Mouse (Mus musculus) 416B (cell line): ENCODE results near the gene Nmnat1.
"Not testable (repeated sequence)": the region's sequence is repeated elsewhere in the genome, so short reads cannot be mapped to it uniquely, and the experiment has no call there.

Experiments
- DNase-seq: peaks from one replicate; pipeline ENCODE4 v3.0.0; 2011; ENCODE audit warnings: low read depth

Nmnat1 gene

DNA sequence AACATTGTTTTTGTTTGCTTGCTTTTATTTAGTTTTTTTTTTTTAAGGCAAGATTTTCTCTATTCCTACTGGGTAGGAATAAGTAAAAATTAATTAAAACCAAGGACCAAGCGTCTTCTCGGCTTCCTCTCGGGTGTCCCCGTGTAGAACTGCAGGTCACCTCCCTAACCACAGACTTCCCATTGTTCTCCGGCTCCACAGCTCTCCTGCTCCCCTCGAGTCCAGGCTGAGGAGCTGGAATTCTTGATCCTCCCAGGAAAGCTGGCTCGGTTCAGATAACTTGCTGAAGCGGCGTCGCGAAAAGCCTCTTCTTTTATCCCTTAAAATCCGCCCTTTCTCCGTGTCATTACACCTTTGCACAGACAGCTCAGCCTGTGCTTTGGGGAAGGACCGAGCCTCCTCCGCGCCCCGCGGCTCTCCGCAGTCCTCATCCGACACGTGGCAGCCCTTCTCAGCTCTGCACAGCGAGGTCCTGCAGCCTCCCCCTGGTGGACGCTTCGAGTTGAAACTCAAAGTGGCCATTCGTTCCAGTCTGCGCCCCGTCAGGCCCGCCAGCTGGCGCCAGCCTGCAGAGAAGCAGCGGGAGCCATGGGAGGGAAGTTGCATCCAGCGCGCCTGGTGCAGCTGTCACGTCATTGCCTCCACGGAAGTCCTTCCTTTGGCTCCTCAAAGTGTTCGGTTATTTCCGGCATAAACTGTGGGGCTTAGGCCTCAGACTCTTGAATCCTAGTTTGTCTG is 39.9 kb downstream of the Nmnat1 start:
- peak; percentile 96 for DNase-seq

DNA sequence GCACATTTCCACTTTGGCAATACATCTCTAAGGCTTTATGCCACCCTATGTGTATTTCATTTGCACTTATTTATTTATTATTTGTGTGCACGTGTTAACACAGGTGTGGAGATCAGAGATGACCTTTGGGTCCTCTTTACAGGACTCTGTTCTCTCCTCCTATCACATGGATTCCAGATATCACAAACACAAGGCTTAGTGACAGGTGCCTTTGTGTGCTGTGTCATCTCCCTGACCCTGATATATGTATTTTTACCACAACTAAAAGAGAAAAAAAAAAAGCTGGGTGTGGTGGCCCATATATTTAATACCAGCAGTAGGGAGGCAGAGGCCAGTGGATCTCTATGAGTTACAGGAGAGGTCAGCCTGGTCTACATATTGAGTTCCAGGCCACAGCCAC is 40.5 kb downstream of the Nmnat1 start:
- no peak for DNase-seq

DNA sequence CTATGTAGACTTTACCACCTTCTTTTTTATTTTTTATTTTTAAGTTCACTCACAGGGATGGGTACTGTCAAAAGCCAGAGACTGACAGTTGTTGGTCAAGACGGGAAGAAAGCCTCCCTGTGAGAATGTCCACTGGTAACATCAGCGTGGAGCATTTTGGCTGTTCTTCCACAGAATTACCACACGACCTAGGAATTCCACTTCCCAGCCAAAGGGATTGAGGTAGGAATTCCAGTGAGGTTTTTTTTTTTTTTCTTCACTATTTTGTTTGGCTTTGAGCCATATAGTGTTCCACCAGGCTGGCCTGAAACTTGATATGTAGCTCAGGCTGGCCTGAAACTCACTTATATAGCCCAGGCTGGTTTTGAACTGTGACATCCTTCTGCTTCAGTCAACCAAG is 42.6 kb downstream of the Nmnat1 start:
- DNase-seq = no peak

DNA sequence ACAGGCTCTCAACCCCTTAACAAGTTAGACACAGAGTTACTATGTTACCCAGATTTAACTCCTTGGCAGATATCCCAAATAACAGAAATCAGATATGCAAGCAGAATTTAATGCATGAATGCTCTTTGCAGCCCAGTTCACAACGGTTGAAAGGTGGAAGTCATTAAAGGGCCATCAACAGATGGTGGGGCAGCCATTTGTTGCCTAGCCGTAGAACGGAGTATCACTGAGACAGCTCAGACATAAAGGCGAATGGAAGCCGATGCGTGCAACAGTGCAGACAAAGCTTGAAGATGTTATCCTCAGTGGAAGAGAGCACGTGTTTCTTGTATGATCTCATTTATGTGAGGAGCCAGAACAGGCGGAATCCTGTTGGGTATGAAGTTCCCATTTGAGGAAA is 44.4 kb downstream of the Nmnat1 start:
- no peak for DNase-seq

DNA sequence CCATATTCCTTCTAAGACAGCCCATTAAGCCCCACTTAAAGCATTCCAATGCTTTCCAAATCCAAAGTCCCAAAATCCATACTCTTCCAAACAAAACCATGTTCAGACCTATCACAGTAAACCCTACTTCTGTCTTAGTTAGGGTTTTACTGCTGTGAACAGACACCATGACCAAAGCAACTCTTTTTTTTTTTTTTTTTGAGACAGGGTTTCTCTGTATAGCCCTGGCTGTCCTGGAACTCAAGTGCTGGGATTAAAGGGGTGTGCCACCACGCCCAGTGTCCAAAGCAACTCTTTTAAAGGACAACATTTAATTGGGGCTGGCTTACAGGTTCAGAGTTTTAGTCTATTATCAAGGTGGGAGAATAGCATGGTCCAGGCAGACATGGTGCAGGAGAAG is 53.1 kb downstream of the Nmnat1 start:
- not testable (repeated sequence) for DNase-seq

DNA sequence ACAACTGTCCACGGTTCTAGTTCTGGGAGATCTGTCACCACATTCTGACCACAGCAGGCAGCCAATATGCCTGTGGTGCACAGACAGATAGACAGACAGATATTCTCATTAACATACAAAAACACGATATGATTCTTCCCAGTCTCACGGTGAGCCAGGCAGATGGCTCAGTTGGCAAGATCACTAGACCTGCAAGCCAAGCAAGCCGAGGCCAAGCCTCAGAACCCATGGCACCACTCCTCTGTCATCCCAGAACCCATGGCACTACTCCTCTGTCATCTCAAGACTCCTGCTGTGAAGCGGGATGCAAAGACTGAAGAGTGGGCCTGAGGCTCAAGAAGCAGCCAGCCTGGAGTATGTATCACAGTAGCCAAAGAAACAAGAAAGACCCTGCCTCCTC is 55.4 kb downstream of the Nmnat1 start:
- no peak for DNase-seq

DNA sequence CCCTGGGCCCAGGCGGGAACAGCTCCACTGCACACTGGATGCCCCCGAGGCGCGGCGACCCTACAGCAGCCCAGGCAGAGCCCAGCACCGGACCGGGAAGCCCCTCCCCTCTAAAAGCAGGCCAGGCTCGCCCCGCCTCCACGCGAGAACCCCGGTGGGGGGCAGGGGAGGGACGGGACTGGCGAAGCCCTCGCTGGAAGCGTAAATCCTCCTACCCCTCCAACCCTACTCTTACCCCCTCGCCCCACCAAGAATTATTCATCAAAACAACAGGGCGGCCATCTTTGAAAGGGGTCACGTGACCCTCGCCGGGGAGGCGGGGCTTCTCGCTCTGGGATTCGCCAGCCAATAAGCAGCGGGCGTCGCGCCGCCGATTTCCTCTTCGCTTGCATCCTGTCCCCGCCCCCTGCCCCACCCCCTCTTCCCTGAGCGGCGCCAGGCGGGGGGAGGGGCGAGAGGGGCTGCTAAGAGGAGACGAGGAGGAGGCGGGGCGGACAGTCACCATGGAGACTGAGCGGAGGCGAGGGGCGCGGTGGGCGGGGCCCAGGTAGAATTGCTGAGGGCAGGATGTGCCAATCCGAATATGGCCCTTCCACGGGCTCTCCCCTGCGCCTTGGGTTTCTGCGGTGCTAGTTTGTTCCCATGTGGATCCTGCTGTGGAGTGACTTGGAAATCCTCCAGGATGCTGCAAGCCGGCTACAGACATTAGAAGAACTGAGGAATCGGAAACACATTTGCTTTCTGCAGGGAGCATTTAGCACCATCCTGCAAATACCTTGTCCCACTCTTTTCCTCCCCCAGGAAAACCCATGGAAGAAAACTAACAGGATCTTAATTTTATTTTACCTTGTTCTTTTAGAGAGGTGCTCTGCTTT is 58.4 kb downstream of the Nmnat1 start, which contains the start of gene Ube4b:
Ube4b (minus strand) TSS at position 425 of the 875 bp plus-strand sequence.
- peak; percentile 98 for DNase-seq

DNA sequence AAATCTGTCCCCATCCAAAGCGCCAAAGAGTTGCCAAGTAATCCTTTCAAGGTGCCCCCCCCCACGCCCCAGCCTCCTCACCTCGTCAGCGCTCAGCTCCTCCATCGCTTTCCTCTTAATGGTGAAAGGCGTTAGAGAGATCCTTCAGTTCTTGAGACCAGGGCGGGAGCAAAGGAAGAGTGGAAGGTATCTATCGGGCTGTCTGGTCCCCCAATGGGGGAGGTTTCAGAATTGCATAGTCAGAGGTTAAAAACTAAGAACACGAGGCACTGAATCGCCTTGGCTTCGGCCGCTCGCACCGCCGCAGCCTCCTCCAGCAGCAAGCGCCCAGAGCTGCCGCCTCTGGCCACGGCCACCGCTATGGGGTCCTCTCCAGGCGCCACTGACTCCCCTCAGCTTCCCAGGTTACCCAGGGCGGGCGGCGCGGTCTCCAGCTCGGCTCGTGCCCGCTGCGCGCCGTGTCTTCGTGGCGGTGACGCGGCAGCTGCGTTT is 59.2 kb downstream of the Nmnat1 start:
- DNase-seq = peak; percentile 59

DNA sequence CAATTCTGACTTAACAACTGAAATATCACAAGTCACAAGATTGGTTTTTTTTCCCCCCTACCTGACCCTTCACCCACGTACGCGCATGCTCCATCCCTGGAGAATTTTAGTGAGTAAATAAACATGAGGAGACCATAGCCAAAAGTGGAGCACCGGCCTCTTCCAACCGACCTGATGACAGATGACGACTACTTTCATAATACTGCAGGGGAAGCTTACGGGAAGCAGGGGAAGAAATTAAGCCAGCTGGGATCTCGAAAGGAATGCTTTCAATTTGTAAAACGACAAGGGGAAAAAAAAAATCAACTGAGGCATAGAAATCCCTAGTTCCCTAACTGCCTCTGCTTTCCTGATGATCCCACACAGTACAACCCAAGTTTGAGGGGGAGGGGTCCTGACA is 60.2 kb downstream of the Nmnat1 start:
- peak; percentile 30 for DNase-seq

DNA sequence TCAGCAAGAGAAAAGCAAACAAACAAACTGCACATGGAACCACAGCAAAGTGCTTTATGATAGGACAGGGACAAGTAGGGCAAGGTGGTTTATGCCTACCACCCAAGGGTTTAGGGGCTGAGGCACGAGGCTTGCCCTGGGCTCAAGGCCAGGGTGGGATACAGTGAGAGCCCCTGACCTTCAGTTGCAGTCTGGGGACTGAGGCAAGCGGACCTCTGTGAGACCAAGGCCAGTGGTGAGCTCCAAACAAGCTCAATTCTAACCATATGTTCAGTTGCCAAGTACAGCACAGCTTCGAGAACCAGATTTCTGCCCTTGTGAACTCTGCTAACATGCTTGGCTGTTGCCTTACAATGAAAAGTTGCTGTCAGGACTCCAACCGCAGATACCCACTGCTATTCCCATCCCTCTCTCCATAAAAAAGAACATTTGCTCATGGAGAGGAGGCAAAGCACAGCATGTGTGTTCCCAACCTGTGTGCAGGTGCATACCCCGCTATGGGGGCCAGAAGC is 67.1 kb downstream of the Nmnat1 start:
- DNase-seq = no peak
